Mouse (Mus musculus): ENCODE data around the gene Ccdc51. TPM values are rescaled to one million over a fixed set of nuclear protein-coding genes. Genes with fewer than 3 reads are reported as not detected.

Ccdc51 gene
- 14.7 and 16.3 TPM in 2 replicates for polyA plus RNA-seq (2015; fragmentation: Nextera tagmentation; extraction: Ambion mirVana)

- Histone ChIP-seq H3K9me3 (no peaks in the 10 kb centered on the region), H3K9ac (peak within 1 kb of the TSS; percentile 76), H3K27me3 (replicated peaks) (no peaks in the 10 kb centered on the region), H3K4me3 (replicated peaks) (peak within 1 kb of the TSS; percentile 84), H3K4me2 (peak within 1 kb of the TSS; percentile 79), H3K27ac (peak within 1 kb of the TSS; percentile 78), H3K36me3 (no peaks in the 10 kb centered on the region), H3K4me1 (peaks cover 22% of the 10 kb centered on the region)
- ATAC-seq (ENCODE audit: insufficient read depth, low FRiP score, low read depth), result peak; percentile 98
- under 1% methylated on average over 37 of the region's 37 CpGs for WGBS
These were observed at the start of gene Ccdc51, which contains the start of gene Tma7 for GRCm38 (mm10) chr9:109082124-109082800. Gene Ccdc51, plus strand, starts transcription at chr9:109082493. Gene Tma7, minus strand, starts transcription at chr9:109082587.

- Histone ChIP-seq H3K9ac (peak within 1 kb of the TSS; percentile 80), H3K27me3 (replicated peaks) (no peaks in the 10 kb centered on the region), H3K27ac (peak within 1 kb of the TSS; percentile 86), H3K4me3 (replicated peaks) (peak within 1 kb of the TSS; percentile 75), H3K36me3 (no peaks in the 10 kb centered on the region), H3K4me1 (peaks cover 27% of the 10 kb centered on the region), H3K4me2 (peak within 1 kb of the TSS; percentile 78), H3K9me3 (no peaks in the 10 kb centered on the region)
- peak; percentile 84 for ATAC-seq (ENCODE audit: insufficient read depth, low FRiP score, low read depth)
- under 1% methylated on average over 29 of the region's 40 CpGs for WGBS
These were observed 44.0 kb upstream of the Ccdc51 start, which contains the start of gene Shisa5 for GRCm38 (mm10) chr9:109038086-109038895. Gene Shisa5, plus strand, starts transcription at chr9:109038565.

DNA sequence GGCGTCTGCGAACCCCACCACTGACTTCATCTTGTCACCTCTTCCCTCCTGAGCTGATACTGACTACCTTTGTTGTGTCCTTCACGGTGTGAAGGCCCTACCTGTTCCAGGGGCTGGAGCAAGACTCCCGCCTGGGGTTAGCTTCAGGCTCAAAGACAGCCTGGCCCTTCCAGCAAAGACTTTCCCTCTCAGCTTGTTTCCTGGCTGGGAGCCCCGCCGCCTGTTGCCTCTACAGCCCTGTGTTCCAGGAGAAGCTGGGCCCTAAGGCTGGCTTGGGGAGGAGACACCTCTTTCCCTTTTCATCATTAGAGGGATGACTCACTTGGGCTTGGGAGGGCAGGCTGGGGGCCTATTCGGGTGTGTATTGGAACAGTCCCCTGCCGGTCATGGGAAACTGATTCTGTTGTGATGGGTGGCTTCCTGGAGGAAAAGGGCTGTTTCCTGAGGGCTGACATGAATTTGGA lies 43.4 kb upstream of the Ccdc51 start:
- WGBS, result 16% methylated on average over 8 of the region's 8 CpGs
- H3K9me3 ChIP-seq, result no peaks in the 10 kb centered on the region
- peak overlapping the region; percentile 80 for H3K9ac ChIP-seq
- H3K27me3 ChIP-seq (replicated peaks), result no peaks in the 10 kb centered on the region
- ATAC-seq (ENCODE audit: insufficient read depth, low FRiP score, low read depth), result peak; percentile 37; the same call in 1 of the 2 replicates
- peak overlapping the region; percentile 86 for H3K27ac ChIP-seq
- no peaks in the 10 kb centered on the region for H3K36me3 ChIP-seq
- peak overlapping the region; percentile 78 for H3K4me2 ChIP-seq
- H3K4me3 ChIP-seq (replicated peaks), result peak overlapping the region; percentile 75
- peaks cover 27% of the 10 kb centered on the region for H3K4me1 ChIP-seq

DNA sequence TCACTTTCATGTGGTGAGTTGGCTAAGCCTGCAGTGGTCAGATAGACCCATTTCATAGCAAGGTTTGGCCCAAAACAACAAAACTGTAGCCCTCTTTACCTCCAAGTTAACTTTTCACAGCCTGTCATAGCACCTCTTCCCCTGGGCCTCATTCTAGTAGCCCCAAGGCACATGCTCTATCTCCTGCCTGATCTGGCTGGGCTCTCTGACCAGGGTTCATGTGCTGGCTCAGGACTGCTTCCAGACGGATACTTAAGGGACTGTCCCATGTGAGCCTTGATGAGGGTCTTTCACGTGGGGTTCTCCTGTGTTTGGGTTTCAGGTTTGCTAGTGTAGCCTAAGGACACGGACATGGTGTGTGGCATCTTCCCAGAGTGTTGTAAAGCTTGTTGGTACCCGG lies 42.6 kb upstream of the Ccdc51 start:
- Histone ChIP-seq H3K4me2 (peak overlapping the region; percentile 78), H3K4me1 (peaks cover 27% of the 10 kb centered on the region), H3K9ac (no peak overlapping the region), H3K27me3 (replicated peaks) (no peaks in the 10 kb centered on the region), H3K27ac (peak overlapping the region; percentile 11; the same call in 1 of the 2 replicates), H3K4me3 (replicated peaks) (peak overlapping the region; percentile 75; the same call in 1 of the 2 replicates), H3K36me3 (no peaks in the 10 kb centered on the region), H3K9me3 (no peaks in the 10 kb centered on the region)
- 83% methylated on average over 4 of the region's 4 CpGs for WGBS
- no peak for ATAC-seq (ENCODE audit: insufficient read depth, low FRiP score, low read depth)

DNA sequence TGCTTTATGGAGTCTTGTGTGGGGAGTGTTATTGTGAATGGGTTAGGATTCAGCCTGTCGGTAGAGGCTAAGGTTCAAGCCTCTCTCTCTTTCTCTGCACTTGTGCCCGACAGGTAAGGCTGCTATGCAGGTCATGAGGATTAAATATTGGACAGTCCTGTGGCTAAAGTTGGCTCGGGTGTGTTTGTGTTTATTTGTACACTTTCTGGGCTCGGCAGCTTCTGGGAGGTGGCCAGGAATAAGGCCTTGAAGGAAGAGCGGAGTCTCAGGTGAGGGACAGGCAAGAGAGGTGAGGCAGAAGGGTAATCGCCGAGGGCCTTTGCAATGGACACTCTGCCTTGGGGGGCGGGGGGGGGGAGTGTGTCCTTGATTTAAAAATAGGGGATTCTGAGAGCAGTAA lies 42.1 kb upstream of the Ccdc51 start:
- 0 out of 2 replicates have a peak overlapping the region, but pooled peaks have one; percentile 6 for H3K4me3 ChIP-seq (replicated peaks)
- H3K36me3 ChIP-seq, result no peaks in the 10 kb centered on the region
- H3K9me3 ChIP-seq, result no peaks in the 10 kb centered on the region
- WGBS, result 68% methylated on average over 8 of the region's 8 CpGs
- peak overlapping the region; percentile 78 for H3K4me2 ChIP-seq
- H3K4me1 ChIP-seq, result peaks cover 27% of the 10 kb centered on the region
- H3K27ac ChIP-seq, result peak overlapping the region; percentile 67; the same call in 1 of the 2 replicates
- no peaks in the 10 kb centered on the region for H3K27me3 ChIP-seq (replicated peaks)
- H3K9ac ChIP-seq, result no peak overlapping the region
- ATAC-seq (ENCODE audit: insufficient read depth, low FRiP score, low read depth), result no peak

GRCm38 (mm10) chr9:109040906-109041305 lies 41.4 kb upstream of the Ccdc51 start:
- peak; percentile 84 for ATAC-seq (ENCODE audit: insufficient read depth, low FRiP score, low read depth)
- no peaks in the 10 kb centered on the region for H3K9me3 ChIP-seq
- no peak overlapping the region for H3K9ac ChIP-seq
- H3K36me3 ChIP-seq, result no peaks in the 10 kb centered on the region
- H3K4me3 ChIP-seq (replicated peaks), result no peak overlapping the region
- peak overlapping the region; percentile 67; the same call in 1 of the 2 replicates for H3K27ac ChIP-seq
- WGBS, result 53% methylated on average over 6 of the region's 6 CpGs
- peak overlapping the region; percentile 78 for H3K4me2 ChIP-seq
- no peaks in the 10 kb centered on the region for H3K27me3 ChIP-seq (replicated peaks)
- H3K4me1 ChIP-seq, result peaks cover 27% of the 10 kb centered on the region

DNA sequence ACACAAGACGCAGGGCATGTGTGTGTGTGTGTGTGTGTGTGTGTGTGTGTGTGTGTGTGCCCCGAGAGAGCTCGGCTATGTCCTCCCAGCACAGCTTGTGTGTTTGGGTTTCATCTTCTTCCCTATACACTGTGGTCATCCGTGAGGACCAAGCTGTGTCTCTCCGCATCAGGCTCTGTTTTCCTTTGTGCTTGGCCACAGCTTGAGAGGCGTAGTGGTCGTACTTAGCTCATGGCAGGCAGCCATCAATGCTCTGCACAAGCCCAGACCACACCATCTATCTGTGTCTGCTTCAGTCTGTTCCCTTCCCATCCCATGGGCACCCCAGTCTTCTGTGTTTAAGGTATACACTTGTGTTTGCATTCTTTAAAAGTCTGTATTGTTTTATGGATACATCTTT lies 40.9 kb upstream of the Ccdc51 start:
- ATAC-seq (ENCODE audit: insufficient read depth, low FRiP score, low read depth), result no peak
- Histone ChIP-seq H3K9ac (no peak overlapping the region), H3K36me3 (no peaks in the 10 kb centered on the region), H3K4me1 (peaks cover 27% of the 10 kb centered on the region), H3K9me3 (no peaks in the 10 kb centered on the region), H3K4me2 (peak overlapping the region; percentile 78), H3K27me3 (replicated peaks) (no peaks in the 10 kb centered on the region), H3K4me3 (replicated peaks) (no peak overlapping the region), H3K27ac (peak overlapping the region; percentile 51; the same call in 1 of the 2 replicates)
- 53% methylated on average over 7 of the region's 7 CpGs for WGBS

DNA sequence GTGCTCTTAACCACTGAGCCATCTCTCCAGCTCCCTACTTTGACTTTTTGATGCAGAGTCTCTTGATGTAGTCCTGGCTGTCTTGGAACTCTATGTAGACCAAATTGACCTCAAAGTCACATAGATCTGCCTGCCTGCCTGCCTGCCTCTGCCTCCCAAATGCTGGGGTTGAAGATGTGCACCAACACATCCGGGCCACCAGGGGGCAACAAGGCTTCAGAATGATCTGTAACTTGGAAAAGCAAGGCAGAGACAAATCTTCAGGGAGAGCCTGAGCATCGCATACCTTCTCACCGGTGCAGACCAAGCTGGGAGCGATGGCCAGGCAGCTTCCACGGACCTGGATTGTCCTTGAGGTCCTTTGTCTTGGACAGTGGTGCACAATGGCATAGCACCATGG lies 36.0 kb upstream of the Ccdc51 start:
- H3K4me3 ChIP-seq (replicated peaks), result no peak overlapping the region
- no peaks in the 10 kb centered on the region for H3K9me3 ChIP-seq
- no peak for ATAC-seq (ENCODE audit: insufficient read depth, low FRiP score, low read depth)
- 43% methylated on average over 5 of the region's 5 CpGs for WGBS
- no peak overlapping the region for H3K4me2 ChIP-seq
- H3K27ac ChIP-seq, result no peak overlapping the region
- peaks cover 6% of the 10 kb centered on the region; the same call in 1 of the 2 replicates for H3K36me3 ChIP-seq
- H3K9ac ChIP-seq, result no peak overlapping the region
- H3K4me1 ChIP-seq, result no peaks in the 10 kb centered on the region
- no peaks in the 10 kb centered on the region for H3K27me3 ChIP-seq (replicated peaks)

- 74% methylated on average over 7 of the region's 7 CpGs for WGBS
- H3K9ac ChIP-seq, result no peak overlapping the region
- no peak overlapping the region for H3K27ac ChIP-seq
- H3K4me1 ChIP-seq, result peaks cover 4% of the 10 kb centered on the region; the same call in 1 of the 2 replicates
- no peak overlapping the region for H3K4me3 ChIP-seq (replicated peaks)
- H3K27me3 ChIP-seq (replicated peaks), result no peaks in the 10 kb centered on the region
- ATAC-seq (ENCODE audit: insufficient read depth, low FRiP score, low read depth), result no peak
- H3K36me3 ChIP-seq, result peaks cover 12% of the 10 kb centered on the region
- H3K4me2 ChIP-seq, result no peak overlapping the region
- no peaks in the 10 kb centered on the region for H3K9me3 ChIP-seq
These were observed 33.0 kb upstream of the Ccdc51 start for GRCm38 (mm10) chr9:109049316-109049715.

DNA sequence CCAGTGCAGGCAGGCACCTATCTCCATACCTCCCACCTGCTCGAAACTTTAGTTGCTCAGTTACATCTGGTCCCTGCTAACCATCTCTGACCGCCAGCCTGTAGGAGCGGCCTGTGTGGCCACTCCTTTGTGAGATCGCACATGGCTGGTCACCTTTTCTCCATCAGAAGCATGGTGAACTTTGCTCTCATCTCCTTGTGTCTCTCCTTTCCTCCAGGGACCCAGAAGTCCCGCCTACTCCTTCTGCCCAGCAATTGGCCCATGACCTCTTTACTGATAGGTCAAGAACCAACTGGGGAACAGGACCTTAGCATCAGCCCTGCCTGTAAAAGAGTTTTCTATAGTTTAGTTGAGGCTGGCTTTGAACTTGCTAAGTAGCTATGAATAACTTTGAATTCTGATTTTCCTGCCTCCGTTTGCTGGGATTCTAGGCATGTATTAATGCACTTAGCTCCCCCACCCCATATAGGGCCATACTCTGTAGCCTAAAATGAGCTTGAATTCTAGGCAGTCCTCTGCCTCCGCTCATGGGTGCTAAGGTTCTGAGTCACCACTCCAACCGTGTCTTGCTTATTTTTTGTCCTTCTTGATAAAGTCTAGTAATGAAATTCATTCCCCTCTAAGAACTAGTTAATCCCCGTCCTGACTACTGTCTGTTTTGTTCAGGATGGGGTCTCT lies 32.2 kb upstream of the Ccdc51 start:
- Histone ChIP-seq H3K27ac (no peak overlapping the region), H3K9me3 (no peaks in the 10 kb centered on the region), H3K4me3 (replicated peaks) (no peak overlapping the region), H3K4me2 (no peak overlapping the region), H3K4me1 (peaks cover 9% of the 10 kb centered on the region), H3K9ac (no peak overlapping the region), H3K27me3 (replicated peaks) (no peaks in the 10 kb centered on the region), H3K36me3 (peaks cover 12% of the 10 kb centered on the region)
- 81% methylated on average over 9 of the region's 9 CpGs for WGBS
- no peak for ATAC-seq (ENCODE audit: insufficient read depth, low FRiP score, low read depth)

GRCm38 (mm10) chr9:109050674-109050997 lies 31.7 kb upstream of the Ccdc51 start:
- Histone ChIP-seq H3K9me3 (no peaks in the 10 kb centered on the region), H3K36me3 (peaks cover 12% of the 10 kb centered on the region), H3K4me3 (replicated peaks) (no peak overlapping the region), H3K4me2 (no peak overlapping the region), H3K4me1 (peaks cover 11% of the 10 kb centered on the region), H3K27me3 (replicated peaks) (no peaks in the 10 kb centered on the region), H3K27ac (no peak overlapping the region), H3K9ac (no peak overlapping the region)
- 68% methylated on average over 3 of the region's 3 CpGs for WGBS
- no peak for ATAC-seq (ENCODE audit: insufficient read depth, low FRiP score, low read depth)
